Mouse (Mus musculus) olfactory bulb, adult 2 months (tissue): ENCODE data around the gene Cemip2.

Source experiments
- CTCF ChIP-seq: fragments of 200-500 bp; IDR thresholded peaks from 2 replicates; pipeline ENCODE4 v1.5.1; 2012; ENCODE audit warnings: low read depth, mild to moderate bottlenecking, low read length, moderate library complexity; ENCODE audit not compliant: insufficient read depth
- POLR2A ChIP-seq: fragments of 200-500 bp; IDR thresholded peaks from 2 replicates; pipeline ENCODE4 v1.6.1; 2012; ENCODE audit warnings: mild to moderate bottlenecking, low read depth, low read length, moderate library complexity; ENCODE audit not compliant: insufficient read depth

DNA sequence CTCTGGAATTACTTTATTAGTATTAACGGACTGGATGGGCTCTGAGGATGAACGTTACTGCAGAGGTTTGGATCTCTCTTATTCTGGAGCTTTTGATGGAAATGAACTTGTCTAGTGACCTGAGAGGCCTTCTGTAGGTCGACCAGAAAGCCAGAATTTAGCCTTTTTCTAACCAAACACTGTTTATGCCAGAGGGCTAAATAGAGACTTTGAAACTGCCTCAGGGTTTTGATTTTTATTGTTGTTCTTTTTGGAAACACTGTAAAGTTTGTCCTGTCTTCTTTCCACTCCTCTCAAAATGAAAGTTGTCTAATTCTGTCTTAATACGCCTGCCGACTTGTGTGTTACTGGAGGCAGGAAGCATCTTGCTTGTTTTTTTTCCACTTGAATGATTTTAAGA is 46.0 kb downstream of the Cemip2 start:
- TF ChIP-seq CTCF (no peak), POLR2A (no peak)
